Mouse (Mus musculus) CH12.LX (cell line): ENCODE results near the gene Mmp24. TPM values are rescaled to one million over a fixed set of nuclear protein-coding genes. Genes with fewer than 3 reads are reported as not detected.

Experiments used
- DNase-seq: peaks from one replicate; pipeline ENCODE4 v3.0.0-alpha.2; 2013; ENCODE audit errors: extremely low read depth
- H3K27ac ChIP-seq: 2 replicates; pipeline ENCODE4 v1.5.1; 2012; ENCODE audit warnings: low read depth, mild to moderate bottlenecking, control low read depth, moderate library complexity; ENCODE audit not compliant: insufficient read depth
- H3K27me3 ChIP-seq: replicated peaks from 2 replicates; pipeline ENCODE3; 2012; ENCODE audit warnings: inconsistent platforms
- H3K36me3 ChIP-seq, 2 experiments: replicated peaks in 1 of 2; 2 replicates each; pipeline versions ENCODE3 to v1.6.1; 2012; ENCODE audit warnings: inconsistent platforms in 1 of 2, low read length in 1 of 2, mild to moderate bottlenecking in 1 of 2, mixed read lengths in 1 of 2, moderate library complexity in 1 of 2; ENCODE audit not compliant: control insufficient read depth in 1 of 2, insufficient read depth in 1 of 2
- H3K4me1 ChIP-seq, 2 experiments: 2 replicates each; pipeline ENCODE4 v1.6.1; 2012; ENCODE audit warnings: inconsistent platforms in 1 of 2, moderate library complexity in 1 of 2; ENCODE audit not compliant: insufficient read depth in 2 of 2, control insufficient read depth in 1 of 2
- H3K4me2 ChIP-seq: 2 replicates; pipeline ENCODE4 v1.6.1; 2012; ENCODE audit warnings: low read depth, mild to moderate bottlenecking, control low read depth; ENCODE audit not compliant: poor library complexity, insufficient read depth, severe bottlenecking
- H3K4me3 ChIP-seq, 3 experiments: fragments of 150-350 bp in 1 of 3; sonication (generic) in 1 of 3; replicated peaks in 1 of 3; 2 replicates each; pipeline versions ENCODE3 to v1.5.1; 2011 to 2012; ENCODE audit warnings: low read depth in 2 of 3, low read length in 2 of 3, mild to moderate bottlenecking in 2 of 3, moderate library complexity in 2 of 3, control low read depth in 1 of 3, improper control_type of control experiment in 1 of 3, inconsistent platforms in 1 of 3, mixed read lengths in 1 of 3; ENCODE audit not compliant: poor library complexity in 1 of 3
- H3K79me2 ChIP-seq: replicated peaks from 2 replicates; pipeline ENCODE4 v1.6.1; 2012; ENCODE audit warnings: mild to moderate bottlenecking, moderate library complexity; ENCODE audit not compliant: control insufficient read depth, poor library complexity, insufficient read depth, severe bottlenecking; ENCODE audit errors: extremely low read depth
- H3K9ac ChIP-seq: 2 replicates; pipeline ENCODE4 v1.6.1; 2012; ENCODE audit warnings: low read depth, mild to moderate bottlenecking, control low read depth, moderate library complexity; ENCODE audit not compliant: insufficient read depth
- H3K9me3 ChIP-seq: replicated peaks from 2 replicates; pipeline ENCODE3; 2012; ENCODE audit warnings: low read length, inconsistent platforms, mixed read lengths
- CHD1 ChIP-seq: IDR thresholded peaks from 2 replicates; pipeline ENCODE4 v1.6.1; 2012; ENCODE audit warnings: low read depth, low read length, improper control_type of control experiment, inconsistent platforms
- CTCF ChIP-seq, 2 experiments: IDR thresholded peaks in 1 of 2; conservative IDR thresholded peaks in 1 of 2; 2 replicates each; pipeline ENCODE4 v1.5.1; 2011 to 2012; ENCODE audit warnings: low read depth in 2 of 2, low read length in 2 of 2, improper control_type of control experiment in 1 of 2, inconsistent platforms in 1 of 2, mild to moderate bottlenecking in 1 of 2, moderate library complexity in 1 of 2
- E2F4 ChIP-seq: IDR thresholded peaks from 2 replicates; pipeline ENCODE4 v1.6.1; 2011; ENCODE audit warnings: low read depth, low read length, improper control_type of control experiment; ENCODE audit not compliant: insufficient replicate concordance
- EP300 ChIP-seq: IDR thresholded peaks from 2 replicates; pipeline ENCODE4 v1.6.1; 2011; ENCODE audit warnings: low read length, improper control_type of control experiment
- GABPA ChIP-seq: IDR thresholded peaks from 2 replicates; pipeline ENCODE4 v1.6.1; 2012; ENCODE audit warnings: low read depth, low read length, improper control_type of control experiment, inconsistent platforms; ENCODE audit not compliant: insufficient replicate concordance
- IRF4 ChIP-seq: IDR thresholded peaks from 2 replicates; pipeline ENCODE4 v1.6.1; 2014; ENCODE audit warnings: low read depth, mild to moderate bottlenecking, inconsistent platforms, low read length, improper control_type of control experiment
- JUN ChIP-seq: IDR thresholded peaks from 2 replicates; pipeline ENCODE4 v1.6.1; 2011; ENCODE audit warnings: low read depth, mild to moderate bottlenecking, low read length, improper control_type of control experiment, moderate library complexity; ENCODE audit not compliant: insufficient read depth
- JUND ChIP-seq: conservative IDR thresholded peaks from 2 replicates; pipeline ENCODE4 v1.6.1; 2011; ENCODE audit warnings: low read depth, low read length, improper control_type of control experiment
- KAT2A ChIP-seq: IDR thresholded peaks from 2 replicates; pipeline ENCODE4 v1.6.1; 2012; ENCODE audit warnings: low read length, improper control_type of control experiment, inconsistent platforms; ENCODE audit not compliant: insufficient replicate concordance
- MAFK ChIP-seq: IDR thresholded peaks from 2 replicates; pipeline ENCODE4 v1.6.1; 2011; ENCODE audit warnings: low read length, improper control_type of control experiment; ENCODE audit not compliant: insufficient replicate concordance
- MAX ChIP-seq: IDR thresholded peaks from 2 replicates; pipeline ENCODE4 v1.6.1; 2011; ENCODE audit warnings: low read length, improper control_type of control experiment
- MYC ChIP-seq: IDR thresholded peaks from 2 replicates; pipeline ENCODE4 v1.6.1; 2011; ENCODE audit warnings: low read depth, mild to moderate bottlenecking, improper control_type of control experiment, low read length
- NELFE ChIP-seq: IDR thresholded peaks from 2 replicates; pipeline ENCODE4 v1.6.1; 2011; ENCODE audit warnings: low read depth, low read length, improper control_type of control experiment
- NRF1 ChIP-seq: IDR thresholded peaks from 2 replicates; pipeline ENCODE4 v1.6.1; 2014; ENCODE audit warnings: low read depth, mild to moderate bottlenecking, inconsistent platforms, low read length, improper control_type of control experiment, moderate library complexity
- PAX5 ChIP-seq: IDR thresholded peaks from 2 replicates; pipeline ENCODE4 v1.6.1; 2012; ENCODE audit warnings: low read length, inconsistent platforms, mixed read lengths
- POLR2A ChIP-seq: IDR thresholded peaks from 2 replicates; pipeline ENCODE4 v1.6.1; 2011; ENCODE audit warnings: low read depth, mild to moderate bottlenecking, improper control_type of control experiment, low read length
- POLR2AphosphoS2 ChIP-seq: IDR thresholded peaks from 2 replicates; pipeline ENCODE4 v1.6.1; 2011; ENCODE audit warnings: low read depth, low read length, improper control_type of control experiment
- RAD21 ChIP-seq: IDR thresholded peaks from 2 replicates; pipeline ENCODE4 v1.6.1; 2011; ENCODE audit warnings: low read depth, mild to moderate bottlenecking, low read length, improper control_type of control experiment, moderate library complexity
- RCOR1 ChIP-seq: conservative IDR thresholded peaks from 2 replicates; pipeline ENCODE4 v1.6.1; 2012; ENCODE audit warnings: low read depth, mild to moderate bottlenecking, inconsistent platforms, low read length, improper control_type of control experiment
- SIN3A ChIP-seq: IDR thresholded peaks from 2 replicates; pipeline ENCODE4 v1.6.1; 2012; ENCODE audit warnings: low read length, improper control_type of control experiment, inconsistent platforms
- SMC3 ChIP-seq: IDR thresholded peaks from 2 replicates; pipeline ENCODE4 v1.6.1; 2011; ENCODE audit warnings: low read depth, low read length, improper control_type of control experiment
- TBP ChIP-seq: conservative IDR thresholded peaks from 2 replicates; pipeline ENCODE4 v1.6.1; 2011; ENCODE audit warnings: low read depth, low read length, improper control_type of control experiment
- USF1 ChIP-seq: IDR thresholded peaks from 2 replicates; pipeline ENCODE4 v1.6.1; 2014; ENCODE audit warnings: low read depth, mild to moderate bottlenecking, inconsistent platforms, low read length, improper control_type of control experiment
- ZNF384 ChIP-seq: IDR thresholded peaks from 2 replicates; pipeline ENCODE4 v1.6.1; 2012; ENCODE audit warnings: low read depth, low read length, improper control_type of control experiment, inconsistent platforms
- dilution Hi-C: fragments of 300-500 bp; cut with MboI; formaldehyde crosslinking; loops from 2 replicates; pipeline ENCODE4 v1.14.3; 2020; ENCODE audit warnings: low sequenced_read_pairs; ENCODE audit not compliant: extremely low pct_unique_long_range_greater_than_20kb, extremely low pct_ligation_motif_present
- in situ Hi-C: fragments of 300-500 bp; cut with MboI; formaldehyde crosslinking; loops from 3 replicates; pipeline ENCODE4 v1.14.3; 2019; ENCODE audit warnings: low sequenced_read_pairs, low pct_ligation_motif_present, low pct_unique_long_range_greater_than_20kb, mixed read lengths
- polyA plus RNA-seq: library from polyadenylated mRNA; unstranded; fragments of >175 nt; gene quantifications from 2 replicates; pipeline ENCODE4 v1.2.1, GENCODE M21; 2012; ENCODE audit warnings: low read depth; ENCODE audit not compliant: insufficient read length
- total RNA-seq, 2 experiments: library from RNA; depleted of rRNA; stranded (reverse); fragments of 300-350 nt in 1 of 2; fragments of >200 nt in 1 of 2; gene quantifications; 2 replicates each; pipeline ENCODE4 v1.2.3; 2012 to 2014

Mmp24 gene
- total and polyA plus RNA-seq, 3 experiments, result 0.42 TPM; not detected in 2

GRCm38 (mm10) chr2:155737803-155738202 is 37.3 kb upstream of the Mmp24 start:
- in situ Hi-C loops, result no loop called here
- no peak overlapping the region for H3K9ac ChIP-seq

GRCm38 (mm10) chr2:155742211-155742610 is 32.9 kb upstream of the Mmp24 start:
- H3K9ac ChIP-seq, result no peak overlapping the region
- H3K9me3 ChIP-seq, result no peaks in the 10 kb centered on the region
- no peaks in the 10 kb centered on the region for H3K36me3 ChIP-seq
- in situ Hi-C loops (no loop called here), dilution Hi-C loops (no loop called here)
- H3K27me3 ChIP-seq, result no peaks in the 10 kb centered on the region
- H3K79me2 ChIP-seq, result no peaks in the 10 kb centered on the region
- H3K27ac ChIP-seq, result no peak overlapping the region
- no peak for TF ChIP-seq SMC3
- TF ChIP-seq EP300, result no peak
- no peak for TF ChIP-seq POLR2AphosphoS2
- TF ChIP-seq USF1, result no peak
- no peak for TF ChIP-seq NELFE
- TF ChIP-seq MYC, result no peak
- TF ChIP-seq SIN3A, result no peak
- no peak for TF ChIP-seq NRF1
- TF ChIP-seq CHD1, result no peak
- no peak for TF ChIP-seq MAX
- TF ChIP-seq ZNF384, result no peak
- TF ChIP-seq JUN, result no peak
- no peak for TF ChIP-seq E2F4
- no peak for TF ChIP-seq KAT2A
- no peak for TF ChIP-seq IRF4
- TF ChIP-seq CTCF (conservative IDR thresholded peaks at IDR 0.05 in 1 of 2, IDR thresholded peaks at IDR 0.05 in 1 of 2; ENCODE audit: low read depth in 2 of 2, low read length in 2 of 2), result no peak
- no peak for TF ChIP-seq MAFK
- no peak overlapping the region for H3K4me3 ChIP-seq
- no peak overlapping the region for H3K4me2 ChIP-seq
- DNase-seq, result no peak
- peaks cover 3 to 4% of the 10 kb centered on the region in 2 experiments; a peak in 3 of 4 replicates for H3K4me1 ChIP-seq

More at GRCm38 (mm10) chr2:155737803-155738202, 37.3 kb upstream of the Mmp24 start:
- TF ChIP-seq RCOR1, result no peak
- TF ChIP-seq TBP, result no peak
- no peak for TF ChIP-seq GABPA
- no peak for TF ChIP-seq PAX5
- TF ChIP-seq POLR2AphosphoS2, result no peak
- TF ChIP-seq JUND, result no peak
- TF ChIP-seq SIN3A, result no peak
- no peak for TF ChIP-seq POLR2A
- no peak for TF ChIP-seq RAD21
- H3K4me1 ChIP-seq, result peaks cover 0 to 9% of the 10 kb centered on the region in 2 experiments; a peak in 1 of 4 replicates
- no peaks in the 10 kb centered on the region for H3K9me3 ChIP-seq
- no peak for DNase-seq
- H3K79me2 ChIP-seq, result no peaks in the 10 kb centered on the region
- no peaks in the 10 kb centered on the region for H3K27me3 ChIP-seq
- H3K36me3 ChIP-seq, result no peaks in the 10 kb centered on the region
- no peak overlapping the region for H3K4me2 ChIP-seq
- H3K27ac ChIP-seq, result no peak overlapping the region
- dilution Hi-C loops, result no loop called here
- no peak overlapping the region for H3K4me3 ChIP-seq
